Mouse (Mus musculus) activated CD4-positive, CD25-positive, alpha-beta regulatory T cell (primary cell): Measurements from ENCODE around the gene Gfpt2. TPM values are rescaled to one million over a fixed set of nuclear protein-coding genes. Genes with fewer than 3 reads are reported as not detected.

Source experiments
- polyA plus RNA-seq, 2 experiments: library from polyadenylated mRNA; unstranded; fragments of 100-300 nt; shearing (Covaris generic); gene quantifications; one replicate each; pipeline ENCODE4 v1.2.1; 2017

Gene Gfpt2
- polyA plus RNA-seq, result 1 to 10 TPM in 1 of 2 experiments, under 1 TPM in 1; 0.15 to 1.4 TPM

GRCm38 (mm10) chr11:49793619-49794341 lies at the start of gene Gfpt2:
Gfpt2 (plus strand) TSS chr11:49794178.

GRCm38 (mm10) chr11:49846401-49847070 lies 52.6 kb downstream of the Gfpt2 start, which contains the start of gene Mapk9:
Mapk9 (plus strand) TSS chr11:49846751.

Other genes with a start within 250 kb of the Gfpt2 start
- not detected for gene Olfr1380, start 237.3 kb upstream of the Gfpt2 start, polyA plus RNA-seq
- gene Flt4, start 184.9 kb upstream of the Gfpt2 start, polyA plus RNA-seq, result not detected
- under 1 TPM in 1 of 2 experiments, not detected in 1; 0.37 TPM for gene Scgb3a1, start 130.6 kb upstream of the Gfpt2 start, polyA plus RNA-seq
- gene Cnot6, start 81.5 kb upstream of the Gfpt2 start, polyA plus RNA-seq, result 10 to 100 TPM; 80.1 to 90.6 TPM
- gene Mapk9, start 52.6 kb downstream of the Gfpt2 start, polyA plus RNA-seq, result 10 to 100 TPM; 62.5 to 98.5 TPM
- gene Rasgef1c, start 107.7 kb downstream of the Gfpt2 start, polyA plus RNA-seq, result under 1 TPM; 0.14 to 0.54 TPM
- gene Rnf130, start 231.2 kb downstream of the Gfpt2 start, polyA plus RNA-seq, result 10 to 100 TPM; 20.0 to 41.0 TPM